Comparison of ENCODE assay signal across 10 mouse cellular contexts in the genomic region with DNA sequence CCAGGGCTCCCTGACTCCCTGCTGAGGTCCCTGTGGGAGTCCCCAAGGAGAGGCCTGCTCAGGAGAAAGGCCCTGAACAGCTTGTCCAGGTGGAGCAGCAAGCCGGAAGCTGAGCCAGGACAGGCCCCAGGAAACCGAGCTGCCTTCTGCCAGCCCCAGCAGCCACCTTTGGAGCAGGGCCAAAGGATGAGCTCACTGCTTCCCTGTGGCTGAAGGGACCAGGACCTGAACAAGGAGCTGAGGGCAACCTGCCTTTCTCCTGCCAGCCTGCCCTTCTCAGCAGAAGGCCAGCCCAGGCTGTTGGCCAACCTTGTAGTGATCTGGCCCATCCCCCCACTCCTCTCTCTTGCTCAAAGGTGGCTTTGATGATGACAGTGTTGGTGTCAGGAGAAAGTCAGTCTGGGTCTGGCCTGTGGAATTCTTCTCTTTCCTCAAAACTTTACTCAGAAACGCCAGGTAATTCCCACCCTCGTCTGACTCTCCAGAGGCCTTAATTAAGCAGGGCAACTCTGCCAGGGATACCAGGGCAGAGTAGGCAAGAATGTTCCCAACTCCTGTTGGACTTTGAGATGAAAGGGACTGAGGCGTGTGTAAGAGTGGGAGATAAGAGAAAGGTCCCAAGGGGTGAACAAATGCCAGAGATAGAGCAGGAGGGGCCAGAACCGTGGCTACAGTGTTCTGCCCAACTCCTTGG. TPM values are rescaled to one million over a fixed set of nuclear protein-coding genes. Genes with fewer than 3 reads are reported as not detected.
DNase-seq lines count a peak whose midpoint lies in the region; ATAC-seq lines count a peak whose summit lies in the region.
"Had no signal": no experiment of that assay in that cellular context is flagged by ENCODE, and none has a peak within 500 bp of the region (broad histone marks: within the 10 kb centered on the region; RNA-seq: fewer than 3 reads in every experiment).

No protein-coding gene starts in this region.

- 44% methylated on average over 6 of the region's 6 CpGs for WGBS in intestine, embryonic 15.5 days

- H3K4me2 ChIP-seq in intestine, embryonic 15.5 days (replicated peaks), result no peak overlapping the region
- H3K4me2 ChIP-seq: forebrain, embryonic 13.5 days had no signal

- H3K27me3 ChIP-seq in intestine, embryonic 15.5 days (replicated peaks), result no peaks in the 10 kb centered on the region
- H3K27me3 ChIP-seq: forebrain, embryonic 13.5 days had no signal

- H3K9me3 ChIP-seq in intestine, embryonic 15.5 days, result no peaks in the 10 kb centered on the region
- H3K9me3 ChIP-seq: forebrain, embryonic 13.5 days had no signal

- H3K9ac ChIP-seq in intestine, embryonic 15.5 days, result no peak overlapping the region
- H3K9ac ChIP-seq: forebrain, embryonic 13.5 days had no signal

- H3K36me3 ChIP-seq in intestine, embryonic 15.5 days, result no peaks in the 10 kb centered on the region

- peak; percentile 34 for DNase-seq in ovary, postnatal 36 days (ENCODE audit: low spot score)
- no peak for DNase-seq in ovary, postnatal 14 days (ENCODE audit: low spot score)
- DNase-seq in testis, postnatal 14 days (ENCODE audit: low spot score), result peak; percentile 52
- DNase-seq in right cerebral cortex, postnatal 4 days, result no peak
- no peak for DNase-seq in layer of hippocampus, postnatal 25 days (ENCODE audit: extremely low spot score in 1 of 2, low spot score in 1 of 2)

- ATAC-seq in cerebellum, adult (ENCODE audit: insufficient number of reproducible peaks, low FRiP score, low TSS enrichment), result peak; percentile 82
- peak; percentile 70 for ATAC-seq in intestine, embryonic 15.5 days
- ATAC-seq: forebrain, embryonic 13.5 days had no signal

- peaks cover 7% of the 10 kb centered on the region; the same call in 1 of the 2 replicates for H3K4me1 ChIP-seq in intestine, embryonic 15.5 days (replicated peaks)

- H3K27ac ChIP-seq in intestine, embryonic 15.5 days, result 0 out of 2 replicates have a peak overlapping the region, but pooled peaks have one; percentile 9
- H3K27ac ChIP-seq: forebrain, embryonic 13.5 days had no signal

- no peak overlapping the region for H3K4me3 ChIP-seq in intestine, embryonic 15.5 days (replicated peaks)
- H3K4me3 ChIP-seq: forebrain, embryonic 13.5 days had no signal

RNA-seq across cellular contexts. Expression of a gene that starts 13.8 kb away (rescaled TPM):
- polyA plus RNA-seq in intestine, embryonic 15.5 days (2015; fragmentation: Nextera tagmentation; extraction: Ambion mirVana), result 22.0 and 24.1 TPM in 2 replicates
- 10 to 100 TPM; 52.8 to 60.0 TPM for total RNA-seq in layer of hippocampus, postnatal 25 days (2021)

RNA-seq across cellular contexts. Expression of a gene that starts 21.3 kb away (rescaled TPM):
- polyA plus RNA-seq in intestine, embryonic 15.5 days (2015; fragmentation: Nextera tagmentation; extraction: Ambion mirVana), result 263 and 265 TPM in 2 replicates
- total RNA-seq in layer of hippocampus, postnatal 25 days (2021), result 10 to 100 TPM; 59.0 to 75.7 TPM

RNA-seq across cellular contexts. Expression of a gene that starts 29.3 kb away (rescaled TPM):
- polyA plus RNA-seq in intestine, embryonic 15.5 days (2015; fragmentation: Nextera tagmentation; extraction: Ambion mirVana), result 0.30 and 0.53 TPM in 2 replicates
- not detected for total RNA-seq in layer of hippocampus, postnatal 25 days (2021)
- total RNA-seq: layer of hippocampus, postnatal 14 days had no signal
- polyA plus RNA-seq: testis, adult 2 months had no signal

RNA-seq across cellular contexts. Expression of a gene that starts 30.2 kb away (rescaled TPM):
- polyA plus RNA-seq in intestine, embryonic 15.5 days (2015; fragmentation: Nextera tagmentation; extraction: Ambion mirVana), result 0.24 and 0.37 TPM in 2 replicates
- 10 to 100 TPM; 43.5 to 43.6 TPM for total RNA-seq in layer of hippocampus, postnatal 25 days (2021)

RNA-seq across cellular contexts. Expression of a gene that starts 54.5 kb away (rescaled TPM):
- 20.2 and 20.4 TPM in 2 replicates for polyA plus RNA-seq in intestine, embryonic 15.5 days (2015; fragmentation: Nextera tagmentation; extraction: Ambion mirVana)
- under 1 TPM; 0.71 to 0.96 TPM for total RNA-seq in layer of hippocampus, postnatal 25 days (2021)

Comparison
In these comparisons a context has a peak if more than half of its experiments do, and no peak if none do; other contexts are left out.
1. DNase-seq: peak in ovary, postnatal 36 days (single experiment) and testis, postnatal 14 days (single experiment); none in ovary, postnatal 14 days (single experiment), right cerebral cortex, postnatal 4 days (single experiment) and layer of hippocampus, postnatal 25 days (0 of 2).